Mouse (Mus musculus) lung, embryonic 14.5 days (tissue): ENCODE data around the gene Olfr643. TPM values are rescaled to one million over a fixed set of nuclear protein-coding genes. Genes with fewer than 3 reads are reported as not detected.
"Not testable (repeated sequence)": the region's sequence is repeated elsewhere in the genome, so short reads cannot be mapped to it uniquely, and the experiment has no call there.

ENCODE experiments used
- ATAC-seq: fragments of 200-750 bp; cut with Nextera tagmentation; 2 replicates; pipeline ENCODE4 v1.8.0; 2017; ENCODE audit warnings: mild to moderate bottlenecking, moderate TSS enrichment, moderate library complexity; ENCODE audit not compliant: insufficient read depth
- DNase-seq: peaks from one replicate; pipeline ENCODE4 v3.0.0-alpha.2; 2015
- H3K27ac ChIP-seq: fragments of 300-500 bp; sonication (generic); 2 replicates; pipeline ENCODE4 v1.5.1; 2014; ENCODE audit warnings: low read depth, mild to moderate bottlenecking, moderate library complexity
- H3K27me3 ChIP-seq: fragments of 300-500 bp; sonication (generic); 2 replicates; pipeline ENCODE4 v1.6.1; 2014; ENCODE audit warnings: low read length, control low read depth; ENCODE audit not compliant: insufficient read depth
- H3K36me3 ChIP-seq: fragments of 300-500 bp; sonication (generic); 2 replicates; pipeline ENCODE4 v1.6.1; 2014; ENCODE audit warnings: control low read depth; ENCODE audit not compliant: insufficient read depth
- H3K4me1 ChIP-seq: fragments of 300-500 bp; sonication (generic); 2 replicates; pipeline ENCODE4 v1.6.1; 2014; ENCODE audit warnings: antibody characterized with exemption, control low read depth; ENCODE audit not compliant: insufficient read depth
- H3K4me2 ChIP-seq: fragments of 300-500 bp; sonication (generic); 2 replicates; pipeline ENCODE4 v1.6.1; 2014; ENCODE audit warnings: mild to moderate bottlenecking
- H3K4me3 ChIP-seq: fragments of 300-500 bp; sonication (generic); 2 replicates; pipeline ENCODE4 v1.5.1; 2014; ENCODE audit warnings: low read depth, low read length
- H3K9ac ChIP-seq: fragments of 300-500 bp; sonication (generic); 2 replicates; pipeline ENCODE4 v1.6.1; 2014
- H3K9me3 ChIP-seq: fragments of 300-500 bp; sonication (generic); 2 replicates; pipeline ENCODE4 v1.6.1; 2016; ENCODE audit warnings: low read depth, low read length, control low read depth
- CTCF ChIP-seq: IDR thresholded peaks from 2 replicates; pipeline ENCODE4 v1.5.1; 2016; ENCODE audit warnings: antibody characterized with exemption, low read depth
- WGBS: fragments of 180-500 bp; shearing (Covaris S2); extraction: QIAGEN DNeasy Blood & Tissue Kit; methylation state at CpG from one replicate; pipeline ENCODE4 v1.1.7; 2014; 5-methylcytosine and 5-hydroxymethylcytosine counted together
- polyA plus RNA-seq: library from polyadenylated mRNA; unstranded; fragments of >200 nt; fragmentation: Nextera tagmentation; extraction: Ambion mirVana; gene quantifications from 2 replicates; pipeline ENCODE4 v1.2.1, GENCODE M21; 2014

Olfr643 gene
- polyA plus RNA-seq, 1 experiment from 2014 or later: not detected

GRCm38 (mm10) chr7:104018953-104019352 lies 118.3 kb downstream of the Olfr643 start:
- Histone ChIP-seq H3K27me3 (no peaks in the 10 kb centered on the region), H3K9me3 (no peaks in the 10 kb centered on the region), H3K4me3 (no peak overlapping the region), H3K36me3 (no peaks in the 10 kb centered on the region), H3K27ac (no peak overlapping the region), H3K9ac (no peak overlapping the region), H3K4me1 (no peaks in the 10 kb centered on the region), H3K4me2 (no peak overlapping the region)
- ATAC-seq: no peak
- 81% methylated on average over 1 of the region's 1 CpGs for WGBS
- no peak for DNase-seq
- no peak for TF ChIP-seq CTCF

- Histone ChIP-seq H3K9ac (no peak within 1 kb of the TSS), H3K27ac (no peak within 1 kb of the TSS), H3K4me2 (no peak within 1 kb of the TSS), H3K4me1 (no peaks in the 10 kb centered on the region), H3K27me3 (no peaks in the 10 kb centered on the region), H3K4me3 (no peak within 1 kb of the TSS), H3K9me3 (no peaks in the 10 kb centered on the region), H3K36me3 (no peaks in the 10 kb centered on the region)
- DNase-seq (no peak), ATAC-seq (no peak)
- no peak for TF ChIP-seq CTCF
Observed at GRCm38 (mm10) chr7:104017203-104017602, 120.0 kb downstream of the Olfr643 start, which contains the start of gene Olfr639. Gene Olfr639, minus strand, starts transcription at chr7:104017303.

GRCm38 (mm10) chr7:103999124-103999523 lies 138.1 kb downstream of the Olfr643 start:
- Histone ChIP-seq H3K36me3 (no peaks in the 10 kb centered on the region), H3K4me1 (no peaks in the 10 kb centered on the region), H3K9me3 (no peaks in the 10 kb centered on the region), H3K4me3 (no peak overlapping the region), H3K9ac (no peak overlapping the region), H3K27ac (no peak overlapping the region), H3K27me3 (no peaks in the 10 kb centered on the region), H3K4me2 (no peak overlapping the region)
- no peak for TF ChIP-seq CTCF
- DNase-seq (no peak), ATAC-seq (no peak)

DNA sequence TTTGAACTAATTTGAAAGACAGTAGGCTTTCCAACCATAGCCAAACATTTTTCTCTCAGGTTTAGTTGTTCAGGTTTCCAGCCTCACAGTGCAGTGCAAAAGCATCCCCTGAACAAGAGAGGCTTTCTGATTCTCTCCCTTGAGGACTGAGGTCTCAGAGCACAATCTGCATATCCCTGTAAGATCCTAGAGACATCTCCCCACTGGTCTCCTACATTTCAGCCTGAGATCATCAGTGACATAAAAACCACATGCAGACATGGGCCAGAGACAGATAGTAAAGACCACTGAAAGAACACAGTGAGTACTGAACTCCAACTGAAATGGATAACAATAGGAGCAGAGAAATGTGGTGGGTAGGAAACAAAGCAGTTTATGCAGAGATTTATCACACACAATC lies 138.8 kb downstream of the Olfr643 start, which contains the start of gene Olfr638:
Gene Olfr638, plus strand, starts transcription at position 301 of the 400 bp plus-strand sequence.
- TF ChIP-seq CTCF: no peak
- ATAC-seq (no peak), DNase-seq (no peak)
- Histone ChIP-seq H3K4me2 (no peak within 1 kb of the TSS), H3K36me3 (no peaks in the 10 kb centered on the region), H3K9ac (no peak within 1 kb of the TSS), H3K4me1 (no peaks in the 10 kb centered on the region), H3K27me3 (no peaks in the 10 kb centered on the region), H3K4me3 (no peak within 1 kb of the TSS), H3K9me3 (no peaks in the 10 kb centered on the region), H3K27ac (no peak within 1 kb of the TSS)

GRCm38 (mm10) chr7:103971782-103972181 lies 165.4 kb downstream of the Olfr643 start:
- DNase-seq (no peak), ATAC-seq (no peak)
- no peaks in the 10 kb centered on the region for H3K9me3 ChIP-seq
- H3K4me2 ChIP-seq: no peak overlapping the region
- no peaks in the 10 kb centered on the region for H3K27me3 ChIP-seq
- H3K36me3 ChIP-seq: no peaks in the 10 kb centered on the region
- no peak overlapping the region for H3K27ac ChIP-seq
- H3K9ac ChIP-seq: no peak overlapping the region
- WGBS: 38% methylated on average over 1 of the region's 1 CpGs
- H3K4me1 ChIP-seq: no peaks in the 10 kb centered on the region
- no peak overlapping the region for H3K4me3 ChIP-seq
- TF ChIP-seq CTCF: no peak

- Histone ChIP-seq H3K27ac (no peak within 1 kb of the TSS), H3K9me3 (no peaks in the 10 kb centered on the region), H3K4me1 (no peaks in the 10 kb centered on the region), H3K27me3 (no peaks in the 10 kb centered on the region), H3K36me3 (no peaks in the 10 kb centered on the region), H3K4me2 (no peak within 1 kb of the TSS), H3K9ac (no peak within 1 kb of the TSS), H3K4me3 (no peak within 1 kb of the TSS)
- no peak for ATAC-seq
- no peak for TF ChIP-seq CTCF
- no peak for DNase-seq
- WGBS: 80% methylated on average over 1 of the region's 1 CpGs
Observed at GRCm38 (mm10) chr7:103970852-103971251, 166.4 kb downstream of the Olfr643 start, which contains the start of gene Olfr635. Gene Olfr635, plus strand, starts transcription at chr7:103971152.

DNA sequence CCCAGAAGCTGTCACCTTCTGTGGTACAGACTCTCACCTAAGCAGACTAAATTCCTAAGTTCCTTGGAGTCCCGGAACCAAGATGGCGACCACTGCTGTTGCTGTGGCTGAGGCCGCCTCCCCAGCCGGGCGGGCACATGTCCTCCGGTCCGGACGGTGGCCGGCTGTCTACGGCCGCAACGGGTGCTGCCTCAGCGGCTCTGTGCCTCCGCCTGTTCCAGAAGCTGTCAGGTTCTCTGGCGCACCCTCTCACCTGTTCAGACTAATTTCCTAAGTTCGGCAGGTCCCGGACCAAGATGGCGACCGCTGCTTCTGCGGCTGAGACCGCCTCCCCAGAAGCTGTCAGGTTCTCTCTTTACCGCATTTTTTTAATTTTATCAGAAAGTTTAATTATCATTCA lies 170.3 kb downstream of the Olfr643 start:
- not testable (repeated sequence) for H3K4me1 ChIP-seq, H3K27ac ChIP-seq, H3K9ac ChIP-seq, H3K9me3 ChIP-seq, H3K4me3 ChIP-seq, H3K36me3 ChIP-seq, ATAC-seq, H3K4me2 ChIP-seq, H3K27me3 ChIP-seq, DNase-seq
- 93% methylated on average over 22 of the region's 22 CpGs for WGBS

Other genes starting within 250 kb of the Olfr643 start
- gene Olfr64, start 242.9 kb downstream of the Olfr643 start, polyA plus RNA-seq: not detected in 2 replicates
- gene Olfr65, start 233.9 kb downstream of the Olfr643 start, polyA plus RNA-seq: not detected in 2 replicates
- gene Olfr631, start 208.6 kb downstream of the Olfr643 start, polyA plus RNA-seq: not detected in 2 replicates
- not detected in 2 replicates for gene Olfr632, start 203.1 kb downstream of the Olfr643 start, polyA plus RNA-seq
- gene Olfr633, start 193.0 kb downstream of the Olfr643 start, polyA plus RNA-seq: not detected in 2 replicates
- gene Olfr635, start 166.3 kb downstream of the Olfr643 start, polyA plus RNA-seq: not detected in 2 replicates
- not detected in 2 replicates for gene Olfr638, start 138.7 kb downstream of the Olfr643 start, polyA plus RNA-seq
- not detected in 2 replicates for gene Olfr639, start 120.1 kb downstream of the Olfr643 start, polyA plus RNA-seq
- gene Olfr640, start 111.8 kb downstream of the Olfr643 start, polyA plus RNA-seq: not detected in 2 replicates
- not detected in 2 replicates for gene Olfr641, start 102.0 kb downstream of the Olfr643 start, polyA plus RNA-seq
- not detected in 2 replicates for gene Olfr642, start 84.7 kb downstream of the Olfr643 start, polyA plus RNA-seq
- gene 4930516K23Rik, start 76.0 kb downstream of the Olfr643 start, polyA plus RNA-seq: not detected in 2 replicates
- gene Olfr644, start 65.5 kb downstream of the Olfr643 start, polyA plus RNA-seq: not detected in 2 replicates
- gene Olfr645, start 51.9 kb downstream of the Olfr643 start, polyA plus RNA-seq: not detected in 2 replicates
- not detected in 2 replicates for gene Olfr646, start 32.5 kb downstream of the Olfr643 start, polyA plus RNA-seq
- not detected in 2 replicates for gene Ubqln5, start 7.6 kb downstream of the Olfr643 start, polyA plus RNA-seq
- not detected in 2 replicates for gene Ubqln3, start 5.9 kb upstream of the Olfr643 start, polyA plus RNA-seq
- gene Ubqlnl, start 13.2 kb upstream of the Olfr643 start, polyA plus RNA-seq: not detected in 2 replicates
- 0.08 TPM in 1 of 2 replicates, not detected in the other for gene Olfm5, start 27.4 kb upstream of the Olfr643 start, polyA plus RNA-seq
- gene Olfr648, start 46.0 kb upstream of the Olfr643 start, polyA plus RNA-seq: 0.32 and 0.37 TPM in 2 replicates
- not detected in 2 replicates for gene Olfr649, start 58.6 kb upstream of the Olfr643 start, polyA plus RNA-seq
- gene Trim6, start 81.4 kb upstream of the Olfr643 start, polyA plus RNA-seq: 0.62 and 1.1 TPM in 2 replicates
- gene Trim34a, start 107.1 kb upstream of the Olfr643 start, polyA plus RNA-seq: 1.4 and 1.6 TPM in 2 replicates
- gene Trim5, start 150.7 kb upstream of the Olfr643 start, polyA plus RNA-seq: 0.28 and 0.30 TPM in 2 replicates
- 3.2 and 3.6 TPM in 2 replicates for gene Trim12a, start 178.1 kb upstream of the Olfr643 start, polyA plus RNA-seq
- gene Trim34b, start 192.1 kb upstream of the Olfr643 start, polyA plus RNA-seq: not detected in 2 replicates
- 1.0 and 1.4 TPM in 2 replicates for gene Trim12c, start 216.0 kb upstream of the Olfr643 start, polyA plus RNA-seq
- 0.04 and 0.11 TPM in 2 replicates for gene Trim30b, start 232.5 kb upstream of the Olfr643 start, polyA plus RNA-seq